Mouse (Mus musculus) kidney, adult 9 months (tissue): ENCODE results near the gene Was.
"Not testable (repeated sequence)": the region's sequence is repeated elsewhere in the genome, so short reads cannot be mapped to it uniquely, and the experiment has no call there.

ENCODE experiments used
- DNase-seq: peaks from one replicate; pipeline ENCODE4 v3.0.0; 2022

Gene Was

GRCm38 (mm10) chrX:8073881-8074429 lies 16.3 kb downstream of the Was start:
- DNase-seq = no peak

GRCm38 (mm10) chrX:8069166-8069565 lies 21.1 kb downstream of the Was start:
- no peak for DNase-seq

- DNase-seq = not testable (repeated sequence)
Observed at GRCm38 (mm10) chrX:8051044-8051781, 39.1 kb downstream of the Was start.

GRCm38 (mm10) chrX:8033009-8033408 lies 57.3 kb downstream of the Was start:
- DNase-seq = no peak
